Mouse (Mus musculus): Measurements from ENCODE around the gene Ctns.

Gene Ctns

GRCm38 (mm10) chr11:73194444-73194843, 4.4 kb downstream of the Ctns start:
- no peak for DNase-seq (ENCODE audit: low spot score)

- DNase-seq (ENCODE audit: low spot score): no peak
Observed at GRCm38 (mm10) chr11:73193047-73193446, 5.8 kb downstream of the Ctns start.

- no peak for DNase-seq (ENCODE audit: low spot score)
Observed at GRCm38 (mm10) chr11:73187231-73187630, 11.6 kb downstream of the Ctns start.

GRCm38 (mm10) chr11:73185872-73186615, 12.8 kb downstream of the Ctns start:
- no peak for DNase-seq (ENCODE audit: low spot score)

- DNase-seq (ENCODE audit: low spot score): no peak
Observed at GRCm38 (mm10) chr11:73177895-73178294, 20.9 kb downstream of the Ctns start.

- peak; percentile 65 for DNase-seq (ENCODE audit: low spot score)
Observed at GRCm38 (mm10) chr11:73177509-73177875, 21.4 kb downstream of the Ctns start.

GRCm38 (mm10) chr11:73176608-73177508, 22.0 kb downstream of the Ctns start, which contains the start of the genes Emc6 and Tax1bp3:
Gene Emc6, minus strand, starts transcription at chr11:73177037.
Gene Tax1bp3, plus strand, starts transcription at chr11:73177083.
- DNase-seq (ENCODE audit: low spot score): peak; percentile 89

- no peak for DNase-seq (ENCODE audit: low spot score)
Observed at GRCm38 (mm10) chr11:73176186-73176585, 22.7 kb downstream of the Ctns start.

- DNase-seq (ENCODE audit: low spot score): no peak
Observed at GRCm38 (mm10) chr11:73175612-73176011, 23.2 kb downstream of the Ctns start.

GRCm38 (mm10) chr11:73172186-73172585, 26.7 kb downstream of the Ctns start:
- no peak for DNase-seq (ENCODE audit: low spot score)

GRCm38 (mm10) chr11:73169231-73169630, 29.6 kb downstream of the Ctns start:
- peak; percentile 18 for DNase-seq (ENCODE audit: low spot score)

GRCm38 (mm10) chr11:73168576-73168975, 30.3 kb downstream of the Ctns start:
- DNase-seq (ENCODE audit: low spot score): no peak

- DNase-seq (ENCODE audit: low spot score): no peak
Observed at GRCm38 (mm10) chr11:73168071-73168470, 30.8 kb downstream of the Ctns start.

- no peak for DNase-seq (ENCODE audit: low spot score)
Observed at GRCm38 (mm10) chr11:73162284-73162683, 36.6 kb downstream of the Ctns start.

GRCm38 (mm10) chr11:73161616-73162015, 37.2 kb downstream of the Ctns start:
- no peak for DNase-seq (ENCODE audit: low spot score)

- DNase-seq (ENCODE audit: low spot score): no peak
Observed at GRCm38 (mm10) chr11:73160811-73161200, 38.0 kb downstream of the Ctns start.

- DNase-seq (ENCODE audit: low spot score): no peak
Observed at GRCm38 (mm10) chr11:73159957-73160810, 38.7 kb downstream of the Ctns start, which contains the start of gene P2rx5. Gene P2rx5, plus strand, starts transcription at chr11:73160421.

- DNase-seq (ENCODE audit: low spot score): no peak
Observed at GRCm38 (mm10) chr11:73155071-73155470, 43.8 kb downstream of the Ctns start.

- DNase-seq (ENCODE audit: low spot score): no peak
Observed at GRCm38 (mm10) chr11:73148209-73148608, 50.6 kb downstream of the Ctns start.

GRCm38 (mm10) chr11:73146975-73147365, 51.9 kb downstream of the Ctns start:
- no peak for DNase-seq (ENCODE audit: low spot score)

- no peak for DNase-seq (ENCODE audit: low spot score)
Observed at GRCm38 (mm10) chr11:73146026-73146974, 52.5 kb downstream of the Ctns start.

All from ovary, postnatal 10 days (tissue).